Mouse (Mus musculus): Measurements from ENCODE around the gene Gnb4.

Gene Gnb4

GRCm38 (mm10) chr3:32614786-32615185, 1.6 kb downstream of the Gnb4 start:
- no peak for DNase-seq (ENCODE audit: low spot score)

- no peak for DNase-seq (ENCODE audit: low spot score)
Observed at GRCm38 (mm10) chr3:32611606-32612170, 4.7 kb downstream of the Gnb4 start.

GRCm38 (mm10) chr3:32610560-32610959, 5.8 kb downstream of the Gnb4 start:
- no peak for DNase-seq (ENCODE audit: low spot score)

GRCm38 (mm10) chr3:32609233-32609632, 7.2 kb downstream of the Gnb4 start:
- no peak for DNase-seq (ENCODE audit: low spot score)

- no peak for DNase-seq (ENCODE audit: low spot score)
Observed at GRCm38 (mm10) chr3:32601055-32601454, 15.3 kb downstream of the Gnb4 start.

GRCm38 (mm10) chr3:32599328-32599727, 17.1 kb downstream of the Gnb4 start:
- DNase-seq (ENCODE audit: low spot score), result no peak

GRCm38 (mm10) chr3:32595080-32595479, 21.3 kb downstream of the Gnb4 start:
- DNase-seq (ENCODE audit: low spot score), result no peak

GRCm38 (mm10) chr3:32586274-32586673, 30.1 kb downstream of the Gnb4 start:
- DNase-seq (ENCODE audit: low spot score), result no peak

- no peak for DNase-seq (ENCODE audit: low spot score)
Observed at GRCm38 (mm10) chr3:32583489-32583888, 32.9 kb downstream of the Gnb4 start.

- no peak for DNase-seq (ENCODE audit: low spot score)
Observed at GRCm38 (mm10) chr3:32581911-32582310, 34.5 kb downstream of the Gnb4 start.

GRCm38 (mm10) chr3:32580738-32581137, 35.6 kb downstream of the Gnb4 start:
- DNase-seq (ENCODE audit: low spot score), result no peak

GRCm38 (mm10) chr3:32578772-32579171, 37.6 kb downstream of the Gnb4 start:
- no peak for DNase-seq (ENCODE audit: low spot score)

- no peak for DNase-seq (ENCODE audit: low spot score)
Observed at GRCm38 (mm10) chr3:32575151-32575550, 41.2 kb downstream of the Gnb4 start.

GRCm38 (mm10) chr3:32573881-32574280, 42.5 kb downstream of the Gnb4 start:
- no peak for DNase-seq (ENCODE audit: low spot score)

GRCm38 (mm10) chr3:32573086-32573485, 43.3 kb downstream of the Gnb4 start:
- DNase-seq (ENCODE audit: low spot score), result no peak

- no peak for DNase-seq (ENCODE audit: low spot score)
Observed at GRCm38 (mm10) chr3:32563401-32563800, 53.0 kb downstream of the Gnb4 start.

GRCm38 (mm10) chr3:32553061-32553460, 63.3 kb downstream of the Gnb4 start:
- DNase-seq (ENCODE audit: low spot score), result no peak

- DNase-seq (ENCODE audit: low spot score), result no peak
Observed at GRCm38 (mm10) chr3:32538091-32538490, 78.3 kb downstream of the Gnb4 start.

- peak; percentile 2 for DNase-seq (ENCODE audit: low spot score)
Observed at GRCm38 (mm10) chr3:32537556-32537955, 78.8 kb downstream of the Gnb4 start.

- no peak for DNase-seq (ENCODE audit: low spot score)
Observed at GRCm38 (mm10) chr3:32535692-32536091, 80.7 kb downstream of the Gnb4 start.

Data from ovary, postnatal 10 days (tissue).